Mouse (Mus musculus): Measurements from ENCODE around the gene Calm1. TPM values are rescaled to one million over a fixed set of nuclear protein-coding genes. Genes with fewer than 3 reads are reported as not detected.

Calm1 gene
- 93.7 and 114 TPM in 2 replicates for polyA plus RNA-seq (2012; rRNA removed)

DNA sequence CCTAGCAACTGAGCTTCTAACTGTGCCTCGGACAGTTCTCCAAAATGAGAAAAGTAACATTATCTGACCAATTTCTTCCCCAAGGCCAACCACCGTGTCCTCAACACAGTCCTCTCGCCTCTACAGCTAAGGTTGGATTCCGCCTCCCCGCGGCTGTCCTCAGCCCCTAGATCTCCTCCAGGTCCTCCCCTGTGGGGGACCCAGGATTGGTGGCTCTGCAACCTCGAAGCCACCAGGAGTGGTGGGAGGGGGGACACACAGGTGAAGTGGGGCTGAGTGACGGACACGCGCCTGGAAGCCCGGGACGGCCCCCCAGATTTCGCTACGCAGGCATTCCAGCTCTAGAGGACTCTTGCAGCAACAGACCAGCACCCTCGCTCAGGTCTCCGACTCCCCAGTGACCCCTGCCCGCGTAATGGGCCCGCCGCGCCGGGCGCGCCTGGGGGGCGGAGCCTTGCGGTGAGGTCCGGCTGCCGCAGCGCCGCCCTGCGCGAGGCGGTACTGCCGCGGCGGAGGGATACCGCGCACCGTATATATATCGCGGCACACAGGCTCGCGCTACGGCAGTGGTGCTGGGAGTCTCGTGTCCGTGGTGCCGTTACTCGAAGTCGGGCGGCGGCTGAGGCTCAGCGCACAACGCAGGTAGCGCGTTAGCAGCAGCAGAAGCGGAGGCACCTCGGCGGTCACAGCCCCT, at the start of gene Calm1:
Gene Calm1 (plus strand): TSS at position 469 of the 694 bp plus-strand sequence.

DNA sequence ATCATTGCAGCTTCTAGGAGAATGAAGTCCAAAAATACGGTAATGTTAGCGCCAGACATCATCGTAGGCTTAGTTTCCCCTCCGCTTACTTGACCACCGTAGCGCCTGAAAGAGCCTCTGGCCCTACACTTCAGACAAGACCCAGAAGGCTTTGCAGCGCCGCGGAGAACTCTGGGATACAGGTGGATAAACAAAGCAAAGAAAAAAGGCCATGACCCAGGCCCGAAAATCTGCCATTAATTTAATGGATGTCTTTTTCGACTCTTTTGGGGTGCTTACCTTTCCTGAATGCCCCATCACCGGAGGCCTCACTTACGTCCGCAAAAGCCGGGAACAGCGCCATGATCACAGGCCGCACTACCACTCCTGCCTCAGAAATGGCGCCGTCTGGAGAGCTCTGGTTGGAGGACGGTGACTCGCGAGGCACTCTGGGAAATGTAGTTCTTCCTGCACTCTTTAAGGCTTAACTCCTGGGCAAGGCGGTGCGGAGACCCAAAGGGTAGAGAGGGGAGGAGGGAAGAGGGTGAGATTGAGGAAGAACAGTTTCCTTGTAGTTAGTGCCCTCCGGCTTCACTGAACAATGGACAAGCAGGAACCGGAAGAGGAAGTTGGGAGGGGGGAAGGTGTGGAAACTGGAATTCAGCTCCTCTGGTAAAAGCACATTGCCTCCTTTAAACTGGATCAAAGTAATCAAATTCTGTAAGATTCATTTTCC, 39.8 kb upstream of the Calm1 start, which contains the start of gene Nrde2:
Gene Nrde2 (minus strand): TSS at position 393 of the 715 bp plus-strand sequence.

Other genes starting within 250 kb of the Calm1 start
- 0.41 and 0.46 TPM in 2 replicates for gene Kcnk13, start 234.9 kb upstream of the Calm1 start, polyA plus RNA-seq (2012; rRNA removed)
- gene Psmc1, start 89.3 kb upstream of the Calm1 start, polyA plus RNA-seq (2012; rRNA removed), result 48.4 and 51.0 TPM in 2 replicates
- gene Nrde2, start 39.8 kb upstream of the Calm1 start, polyA plus RNA-seq (2012; rRNA removed), result 3.1 and 3.5 TPM in 2 replicates

Data from liver, embryonic 18 days (tissue).